Mouse (Mus musculus) heart, adult 8-10 months (tissue): Measurements from ENCODE around the gene Fzr1. TPM values are rescaled to one million over a fixed set of nuclear protein-coding genes. Genes with fewer than 3 reads are reported as not detected.

Source experiments
- DNase-seq: peaks from one replicate; pipeline ENCODE4 v3.0.0; 2022; ENCODE audit warnings: low spot score
- total RNA-seq, 4 experiments: library from RNA; stranded (reverse); gene quantifications; 2 replicates each; pipeline ENCODE4 v1.2.4; 2022

Gene Fzr1
- total RNA-seq, 4 experiments from 2014 or later: 25.9 to 39.0 (median 32.2) TPM

DNA sequence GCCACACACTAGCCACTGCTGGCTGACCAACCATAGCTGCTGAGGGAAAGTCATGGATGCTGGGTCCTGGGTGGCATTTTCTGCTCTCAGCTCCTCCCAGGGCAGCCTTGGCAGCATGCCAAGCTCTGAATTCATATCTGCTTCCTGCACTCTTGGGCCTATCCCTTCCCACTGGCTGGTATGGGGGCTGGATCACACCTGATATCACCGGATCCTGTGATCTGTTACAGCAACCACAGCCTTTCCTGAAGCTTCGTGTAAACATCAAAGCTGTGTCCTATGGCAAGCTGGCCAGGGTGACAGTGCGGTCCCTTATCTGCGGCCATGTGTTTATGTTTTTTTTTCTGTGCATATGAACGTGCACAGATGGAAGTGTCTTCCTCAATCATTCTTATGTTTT lies 3.7 kb upstream of the Fzr1 start:
- no peak for DNase-seq

DNA sequence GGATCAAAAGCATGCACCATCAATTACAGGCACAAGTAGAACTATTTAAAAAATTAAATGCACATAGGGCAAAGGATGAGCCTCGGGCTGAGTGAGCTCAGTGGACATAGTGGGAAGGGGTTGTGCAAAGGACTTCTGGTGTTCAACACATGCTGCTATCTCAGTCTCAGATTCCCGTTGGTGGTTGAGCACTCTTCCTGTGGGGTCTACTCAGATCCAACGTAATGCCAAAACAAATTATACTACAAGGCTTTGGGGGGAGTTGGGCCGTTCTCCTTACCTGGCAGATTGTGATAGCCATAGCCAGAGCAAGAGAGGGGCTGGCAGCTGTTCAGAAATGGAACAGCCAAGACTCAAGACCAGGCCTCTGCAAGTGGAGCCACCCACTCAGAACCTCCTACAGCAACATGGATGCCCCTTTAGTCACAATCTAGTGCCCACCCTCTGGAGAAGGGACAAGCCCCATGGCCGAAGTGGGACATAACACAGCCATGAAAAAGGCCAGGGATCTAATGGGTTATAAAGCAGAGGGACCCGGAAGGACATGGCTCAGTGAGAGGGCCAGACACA lies 1.6 kb upstream of the Fzr1 start:
- no peak for DNase-seq

DNA sequence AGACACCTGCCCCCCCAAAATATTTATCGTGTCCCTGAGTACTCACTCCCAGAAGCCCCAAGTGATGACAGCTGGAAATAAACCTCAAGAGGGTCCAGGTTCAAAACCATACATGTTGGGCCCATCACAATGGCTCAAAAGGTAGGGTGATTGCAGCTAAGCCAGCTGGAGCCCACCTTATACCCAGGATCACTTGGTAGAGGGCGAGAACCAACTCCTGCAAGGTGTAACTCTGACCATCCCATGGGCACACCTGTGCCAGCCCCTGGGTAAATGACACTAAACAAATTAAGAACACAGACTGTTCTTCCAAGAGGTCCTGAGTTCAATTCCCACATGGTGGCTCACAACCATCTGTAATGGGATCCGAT lies 852 bp upstream of the Fzr1 start:
- no peak for DNase-seq

DNA sequence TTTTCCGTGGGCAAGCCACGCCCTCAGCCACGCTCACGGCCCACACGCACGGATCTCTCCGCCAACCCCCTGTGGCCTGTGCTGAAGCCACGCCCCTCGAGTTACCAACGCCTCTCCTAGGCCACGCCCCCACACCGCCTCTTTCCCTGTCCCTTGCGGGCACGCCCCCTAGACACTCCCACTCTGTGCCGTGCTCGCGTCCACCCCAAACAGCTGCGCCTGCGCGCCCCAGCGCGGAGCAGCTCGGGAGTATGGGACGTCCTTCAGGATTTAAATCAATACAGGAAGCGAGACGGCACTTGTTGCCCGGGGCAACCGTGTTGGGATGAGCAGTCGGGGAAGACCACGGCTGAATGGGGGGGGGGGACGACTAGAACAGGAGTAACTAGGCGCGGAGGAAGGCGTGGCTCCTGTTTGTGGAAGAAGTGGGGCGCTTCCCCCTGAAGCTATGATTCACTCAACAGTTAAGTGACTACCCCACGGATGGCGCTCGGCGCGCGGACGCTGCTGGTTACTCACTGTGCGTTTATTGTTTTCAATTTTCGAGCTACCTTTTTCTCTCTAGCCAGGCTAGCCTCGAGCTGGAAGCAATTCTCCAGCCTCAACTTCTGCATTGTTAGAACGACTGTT lies 352 bp upstream of the Fzr1 start:
- peak; percentile 100 for DNase-seq

DNA sequence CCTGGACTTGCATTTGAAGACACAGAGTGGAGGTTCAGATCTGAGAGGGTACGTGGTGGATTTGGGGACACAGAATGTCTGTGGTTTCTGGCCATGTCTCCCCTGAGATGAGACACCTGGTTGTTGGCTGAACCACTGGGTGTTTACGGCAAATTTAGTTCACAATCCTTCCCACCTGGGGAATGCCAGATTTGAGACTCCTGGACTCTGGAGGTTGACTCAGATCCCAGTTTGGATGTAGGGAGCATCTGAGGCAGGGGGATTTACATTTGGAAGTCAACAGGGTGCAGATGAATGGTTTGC lies 1.0 kb downstream of the Fzr1 start:
- DNase-seq: no peak

DNA sequence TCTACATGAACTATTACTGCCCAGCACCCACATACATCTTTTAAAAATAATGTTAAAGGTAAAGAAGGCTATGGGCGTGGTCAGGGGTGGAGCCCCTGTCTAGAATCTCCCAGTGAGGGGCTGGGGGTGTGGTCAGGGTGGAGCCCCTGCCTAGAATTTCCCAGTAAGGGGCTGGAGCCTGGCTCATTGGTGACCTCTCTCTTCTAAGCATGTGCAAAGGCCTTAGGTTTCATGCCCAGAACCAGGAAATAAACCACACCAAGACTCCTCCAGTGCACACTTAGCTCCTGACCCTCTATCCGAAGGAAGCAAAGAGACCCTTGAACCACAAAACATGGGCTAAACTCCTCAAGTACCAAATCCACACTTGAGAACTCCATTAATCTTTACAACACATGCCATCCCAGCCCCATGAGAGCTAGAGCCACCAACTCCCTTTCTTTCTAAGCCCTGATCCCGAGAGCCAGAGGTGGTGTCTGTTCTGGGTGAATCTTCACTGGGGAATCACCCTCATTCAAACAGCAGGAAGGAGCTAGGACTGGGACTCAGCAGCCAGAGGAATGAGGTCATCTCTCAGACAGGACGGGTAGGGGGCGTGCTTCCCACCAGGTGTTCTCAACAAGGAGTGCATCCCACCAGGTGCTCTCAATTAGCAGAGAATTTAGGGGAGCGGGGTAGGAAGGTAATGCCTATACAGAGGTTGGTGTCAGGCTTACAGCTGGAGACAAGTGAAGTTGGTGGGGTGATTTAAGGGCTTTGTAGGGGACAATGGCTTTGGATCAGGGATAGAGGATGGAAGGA lies 1.6 kb downstream of the Fzr1 start:
- DNase-seq: no peak

DNA sequence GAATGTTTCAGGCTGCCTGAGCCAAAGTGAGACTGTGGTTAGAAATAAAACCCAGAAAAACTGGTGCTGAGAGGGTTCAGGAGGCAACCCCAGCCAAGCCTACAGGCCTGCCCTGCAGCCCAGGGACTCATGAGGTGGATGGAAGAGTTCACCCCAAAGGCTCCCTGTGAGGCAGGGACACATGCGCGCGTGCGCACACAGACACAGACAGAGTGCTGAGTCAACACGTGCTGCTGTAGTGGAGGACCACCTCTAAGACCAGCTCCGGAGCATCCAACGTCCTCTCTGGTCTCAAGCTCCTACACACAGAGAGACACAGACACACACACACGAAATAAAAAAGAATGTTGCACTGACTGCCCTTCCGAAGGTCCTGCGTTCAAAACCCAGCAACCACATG lies 3.0 kb downstream of the Fzr1 start:
- DNase-seq: no peak

DNA sequence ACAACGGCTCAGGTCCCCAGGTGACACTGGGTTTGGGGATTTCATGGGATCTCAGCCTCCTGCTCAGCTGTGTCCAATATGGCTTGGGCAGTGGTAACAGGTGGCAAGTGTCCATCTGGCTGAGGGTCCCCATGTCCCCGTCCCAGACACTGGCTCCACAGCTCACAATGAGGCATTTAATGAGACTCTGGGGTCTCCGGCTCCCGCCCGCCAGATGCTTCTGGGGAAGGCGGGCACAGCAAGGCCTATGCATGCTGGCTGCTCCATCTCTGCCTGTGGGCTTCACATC lies 11.2 kb downstream of the Fzr1 start:
- no peak for DNase-seq

DNA sequence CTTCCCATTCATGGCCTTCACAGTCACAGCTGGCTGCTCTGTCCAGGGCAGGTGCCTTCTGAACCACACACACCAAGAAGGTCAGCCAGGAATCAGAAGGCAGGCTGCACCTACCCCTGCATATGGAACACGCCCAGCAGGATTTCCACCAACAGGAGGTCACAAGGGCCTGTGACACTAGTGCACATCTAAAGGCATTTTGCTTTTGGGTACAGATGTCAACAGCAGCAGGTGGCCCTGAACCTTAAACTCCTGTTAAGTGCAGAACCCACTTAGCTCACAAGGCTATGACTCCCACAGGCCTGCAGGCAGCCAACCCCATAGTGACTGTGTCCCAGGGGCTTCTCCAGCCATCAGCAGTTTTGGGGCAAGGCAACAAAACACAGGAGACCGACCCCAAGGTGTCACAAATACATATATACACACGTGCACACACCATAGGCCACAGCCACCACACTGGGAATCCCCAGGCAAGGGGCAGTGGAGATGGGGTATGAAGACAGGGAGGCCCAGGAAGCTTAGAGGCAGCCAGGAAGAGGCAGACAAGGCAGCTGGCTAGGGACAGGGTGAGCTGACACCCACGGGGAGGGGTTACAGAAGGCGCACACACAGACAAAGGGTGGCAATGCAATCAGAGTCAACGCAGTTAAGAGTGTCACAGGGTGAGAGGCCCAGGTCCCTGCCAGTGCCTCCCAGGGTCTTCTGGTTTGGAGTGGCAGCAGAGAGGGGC lies 11.7 kb downstream of the Fzr1 start:
- no peak for DNase-seq

DNA sequence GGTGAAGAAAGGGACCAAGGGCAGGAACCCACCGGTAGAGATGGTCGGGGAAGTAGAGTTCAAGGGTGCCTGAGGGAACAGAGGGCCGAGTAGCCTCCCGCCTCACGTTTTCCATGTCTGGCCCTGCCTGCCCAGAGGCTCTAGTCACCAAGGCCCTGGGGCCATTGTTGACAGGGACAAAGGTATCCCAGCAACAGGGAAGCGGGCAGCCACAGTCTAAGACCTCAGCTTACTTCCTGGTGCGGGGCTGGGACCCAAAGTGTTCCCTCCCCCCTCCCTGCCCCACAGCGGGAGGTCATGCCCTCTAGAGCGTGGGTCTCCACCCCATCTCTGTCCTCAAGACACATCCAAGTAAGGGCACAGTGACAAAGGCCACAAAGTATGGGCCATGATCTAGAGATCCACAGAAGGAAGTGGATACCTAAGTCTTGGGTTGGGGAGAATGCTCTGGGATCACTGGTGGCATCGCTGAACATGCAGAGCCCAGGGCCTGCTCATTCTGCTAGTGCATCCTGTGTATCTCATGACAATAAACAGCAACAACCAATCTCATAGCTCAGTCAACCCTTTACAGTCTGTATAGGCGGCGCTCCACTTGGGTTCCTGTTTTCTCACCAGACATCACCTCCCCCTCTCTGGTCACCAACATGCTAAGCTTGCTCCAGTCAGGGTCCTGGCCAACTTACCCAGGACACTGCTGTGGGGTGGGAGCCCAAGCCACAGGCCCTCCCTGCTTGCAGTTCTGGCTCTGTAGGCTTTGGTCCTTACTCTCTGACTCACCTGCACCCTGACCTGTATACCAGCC lies 12.4 kb downstream of the Fzr1 start, which contains the start of gene 4930404N11Rik:
Gene 4930404N11Rik, minus strand, starts transcription at position 145 of the 805 bp plus-strand sequence.
- DNase-seq: no peak

DNA sequence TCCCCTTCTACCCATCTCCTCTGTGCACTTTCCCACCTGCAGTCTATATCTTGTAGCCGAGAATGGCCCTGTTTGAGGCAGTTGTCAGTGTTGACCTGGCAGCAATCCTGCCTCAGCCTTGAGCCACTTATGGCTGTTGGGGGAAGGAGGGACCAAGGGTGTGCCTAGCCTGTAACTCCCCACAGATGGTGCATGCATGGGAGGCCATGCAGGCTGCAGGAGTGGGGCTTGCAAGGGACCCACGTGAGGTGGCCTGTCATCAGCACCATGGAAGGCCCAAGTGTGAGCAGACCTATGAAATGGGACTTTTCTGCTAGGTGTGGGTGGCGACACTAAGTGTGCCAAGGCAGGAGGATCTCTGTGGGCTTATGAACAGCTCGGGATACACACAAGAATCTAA lies 13.2 kb downstream of the Fzr1 start:
- no peak for DNase-seq

DNA sequence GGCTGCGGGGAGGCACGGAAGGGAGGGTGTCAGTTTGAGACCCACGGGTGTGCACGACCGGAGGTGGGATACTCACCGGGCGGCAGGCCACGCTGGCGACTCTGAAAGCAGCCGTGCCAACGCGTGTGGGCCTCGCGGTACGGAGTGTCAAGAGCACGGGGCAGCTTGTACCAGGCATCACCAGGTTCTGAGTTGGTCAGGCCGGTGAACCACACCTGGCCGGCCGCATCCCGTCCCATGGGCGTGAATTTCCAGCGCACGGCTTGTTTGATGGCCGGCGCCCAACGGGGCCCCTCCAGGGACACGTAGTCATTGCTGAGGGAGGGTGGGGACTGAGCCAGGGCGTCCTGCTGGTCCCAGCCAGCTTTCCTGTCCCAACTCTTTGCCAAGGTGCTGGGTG lies 13.7 kb downstream of the Fzr1 start:
- no peak for DNase-seq

DNA sequence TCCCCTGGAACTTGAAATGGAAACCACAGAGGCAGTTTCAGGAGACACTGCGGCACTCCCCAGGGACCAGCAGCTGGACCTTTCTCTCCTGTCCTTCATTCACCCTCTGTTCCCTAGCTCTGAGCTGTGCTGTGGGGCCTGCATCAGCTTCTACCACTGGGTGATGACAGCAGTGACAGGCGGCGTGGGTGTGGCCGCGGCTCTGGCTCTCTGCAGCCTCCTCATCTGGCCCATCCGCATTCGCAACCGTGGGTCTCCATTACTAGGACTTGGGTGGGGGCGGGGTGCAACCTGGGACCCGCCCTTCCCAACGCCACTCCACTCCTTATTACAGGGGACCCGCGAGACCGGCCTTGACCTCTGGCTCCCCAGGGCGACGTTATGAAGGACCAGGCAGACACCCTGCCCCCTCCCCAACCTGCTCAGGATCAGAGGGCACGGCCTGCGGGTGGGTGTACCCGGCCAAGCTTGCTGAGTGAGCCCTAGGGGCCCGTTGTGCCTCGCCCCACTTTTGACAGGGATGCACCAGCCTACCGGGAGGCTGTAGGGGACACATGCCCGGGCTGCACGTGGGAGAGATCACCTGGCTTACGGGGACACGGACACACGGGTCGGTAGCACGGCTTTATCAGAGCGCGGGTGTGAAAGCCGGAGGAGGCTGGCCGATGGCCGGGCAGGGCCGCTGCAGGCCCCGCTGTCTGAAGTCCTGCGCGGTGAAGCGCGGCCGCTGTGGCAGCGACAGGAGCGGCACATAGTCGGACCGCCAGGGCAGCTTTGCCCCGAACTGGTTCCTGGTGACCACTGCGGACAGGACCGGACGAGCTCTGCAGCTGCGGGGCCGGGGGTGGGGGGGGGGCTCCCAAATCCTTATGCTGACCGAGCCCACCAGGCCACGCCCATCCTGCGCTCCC lies 14.6 kb downstream of the Fzr1 start:
- no peak for DNase-seq

DNA sequence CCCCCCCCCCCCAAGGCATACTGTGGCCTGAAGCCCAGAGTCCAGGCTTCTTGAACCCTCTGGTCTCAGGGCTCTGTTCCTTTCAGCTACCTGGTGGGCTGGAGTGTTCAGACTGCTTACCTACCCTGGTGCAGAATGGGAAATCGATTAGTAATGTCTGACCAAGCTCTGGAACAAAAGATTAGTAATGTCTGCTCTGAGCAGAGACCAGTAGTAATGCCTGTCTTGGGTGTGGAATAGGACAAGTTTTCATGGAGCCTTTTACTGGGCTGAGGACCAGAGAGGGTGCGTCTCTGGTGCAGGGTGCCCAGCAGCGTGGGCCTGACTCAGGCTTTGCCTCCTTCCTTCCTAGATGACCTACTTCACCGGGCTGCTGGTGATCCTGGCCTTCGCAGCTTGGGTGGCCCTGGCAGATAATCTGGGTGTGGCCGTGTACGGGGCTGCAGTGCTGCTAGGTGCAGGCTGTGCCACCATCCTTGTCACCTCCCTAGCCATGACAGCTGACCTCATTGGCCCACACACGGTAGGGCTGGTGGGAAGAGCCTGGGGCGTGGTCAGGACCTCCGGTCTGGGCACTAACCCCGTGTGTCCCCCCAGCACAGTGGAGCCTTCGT lies 15.9 kb downstream of the Fzr1 start:
- DNase-seq: no peak

DNA sequence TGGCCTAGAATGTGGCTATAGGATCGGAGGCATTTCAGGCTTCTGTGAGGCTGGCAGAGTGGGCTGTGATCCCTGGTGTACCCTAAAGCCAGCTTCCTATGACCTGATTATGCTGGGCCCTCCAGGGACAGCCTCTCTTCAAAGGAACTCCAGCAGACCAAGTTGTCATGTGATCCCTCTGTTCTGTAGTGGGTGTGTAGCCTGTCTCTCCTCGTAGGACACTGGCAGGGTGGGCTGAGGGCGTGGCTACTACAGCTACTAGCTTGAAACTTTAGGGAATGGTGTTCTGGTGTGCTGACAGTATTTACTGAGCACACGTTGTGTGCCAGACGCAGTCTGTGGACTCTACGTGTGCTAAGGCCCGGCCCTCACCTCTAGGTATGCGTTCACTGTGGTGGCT lies 17.6 kb downstream of the Fzr1 start:
- DNase-seq: no peak

DNA sequence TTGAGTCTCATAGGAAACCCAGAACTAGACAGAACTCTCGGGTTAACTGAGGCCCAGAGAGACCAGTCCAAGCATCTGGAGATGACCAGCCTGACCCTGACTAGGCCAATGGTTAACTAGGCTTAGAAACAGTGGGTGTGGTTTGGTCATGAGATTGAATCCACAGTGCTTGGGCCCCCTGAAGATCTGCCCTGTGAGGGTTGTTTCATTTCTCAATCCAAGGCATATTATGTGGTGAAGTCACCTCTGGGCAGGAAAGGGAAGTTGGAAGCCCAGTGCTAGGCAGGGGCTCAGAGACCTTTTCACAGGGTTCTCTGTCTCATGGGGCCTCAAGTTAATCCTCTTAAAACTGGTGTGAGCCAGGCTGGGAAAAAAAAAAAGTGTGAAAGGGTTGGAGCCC lies 19.5 kb downstream of the Fzr1 start:
- no peak for DNase-seq

DNA sequence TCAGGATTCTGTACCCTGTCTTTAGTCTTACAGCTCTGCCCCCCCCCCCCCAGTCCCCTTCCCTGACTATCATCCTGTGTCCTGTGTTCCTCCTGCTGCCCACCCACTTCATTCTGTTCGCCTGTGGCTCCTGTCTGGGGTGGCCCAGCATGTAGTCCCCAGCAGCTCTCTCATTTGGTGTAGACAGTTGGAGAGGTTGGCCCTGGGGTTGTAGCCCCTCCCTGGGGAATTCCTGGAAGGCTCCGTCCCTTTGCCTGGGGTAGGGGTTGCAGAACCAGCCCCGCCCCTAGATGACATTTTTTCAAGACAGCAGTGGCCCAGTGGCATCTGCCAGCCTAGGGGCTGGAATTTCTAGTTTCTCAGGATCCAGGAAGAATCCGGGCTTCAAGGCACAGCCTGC lies 20.1 kb downstream of the Fzr1 start:
- no peak for DNase-seq

DNA sequence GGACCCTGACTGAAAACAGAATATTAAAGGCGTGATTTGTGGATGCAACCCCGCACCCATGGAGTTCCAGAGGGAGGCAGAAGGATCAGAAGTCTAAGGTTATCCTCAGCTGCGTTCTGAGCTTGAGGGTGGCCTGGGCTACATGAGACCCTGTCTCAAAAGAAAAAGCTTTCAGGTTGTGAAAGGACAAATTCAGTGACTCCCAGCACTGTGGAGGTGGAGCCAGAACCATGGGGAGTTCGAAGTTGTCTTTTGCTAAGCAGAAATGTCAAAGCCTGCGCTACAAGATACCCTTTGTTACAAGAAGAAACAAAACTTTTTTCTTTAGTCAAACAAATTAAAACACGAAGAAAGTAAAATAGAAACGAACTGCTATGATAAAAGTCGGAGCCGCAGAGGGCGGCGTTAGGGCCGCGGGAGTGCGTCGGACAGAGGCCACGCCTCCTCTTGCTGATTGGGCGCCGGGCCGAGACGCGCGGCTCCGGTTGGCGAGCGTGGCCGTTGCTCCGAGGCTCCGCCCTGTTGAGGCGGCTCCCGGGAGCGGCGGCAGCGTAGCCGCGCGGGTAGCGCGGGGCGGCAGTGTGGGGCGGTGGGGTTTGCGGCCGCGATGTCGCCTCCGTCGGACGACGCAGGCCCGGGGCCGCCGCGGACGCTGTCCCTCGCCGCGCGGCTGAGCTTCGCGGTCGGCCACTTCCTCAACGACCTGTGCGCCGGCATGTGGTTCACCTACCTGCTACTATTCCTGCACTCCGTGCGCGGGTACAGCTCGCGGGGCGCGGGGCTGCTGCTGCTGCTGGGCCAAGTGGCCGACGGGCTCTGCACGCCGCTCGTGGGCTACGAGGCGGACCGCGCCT lies 21.1 kb downstream of the Fzr1 start, which contains the start of gene Mfsd12:
Gene Mfsd12, plus strand, starts transcription at position 501 of the 854 bp plus-strand sequence.
- DNase-seq: peak; percentile 88

DNA sequence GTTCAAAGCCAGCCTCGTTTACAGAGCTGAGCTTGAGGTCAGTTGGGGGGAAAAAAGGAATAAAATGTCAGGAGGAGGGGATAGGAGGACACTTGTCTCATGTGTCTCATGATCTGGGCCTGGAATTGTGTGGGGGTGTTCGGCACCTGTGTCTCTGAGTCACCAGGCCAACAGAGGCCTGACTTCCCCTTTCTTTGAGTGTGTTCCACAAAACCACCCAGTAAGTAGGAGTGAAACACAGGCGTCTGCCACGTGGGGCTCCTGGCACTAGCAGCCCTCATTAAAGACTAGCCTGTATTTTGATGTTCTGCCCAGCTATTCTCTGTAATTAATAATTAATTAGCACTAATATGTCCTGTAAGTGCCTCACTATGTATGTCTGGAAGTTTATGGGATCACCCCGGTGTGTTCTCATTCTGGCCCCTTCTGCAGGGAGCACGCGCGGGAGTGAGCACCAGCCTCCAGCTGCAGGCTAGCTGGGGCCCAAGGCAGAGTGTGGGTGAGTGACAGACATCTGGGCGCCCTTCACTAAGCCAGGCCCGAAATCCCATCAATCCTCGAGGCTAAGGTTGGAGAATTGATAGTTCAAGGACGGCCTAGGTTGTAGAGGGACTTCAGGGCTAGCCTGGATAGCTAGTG lies 21.8 kb downstream of the Fzr1 start:
- no peak for DNase-seq
